ENCODE assay signal across 11 mouse cellular contexts in the genomic region with DNA sequence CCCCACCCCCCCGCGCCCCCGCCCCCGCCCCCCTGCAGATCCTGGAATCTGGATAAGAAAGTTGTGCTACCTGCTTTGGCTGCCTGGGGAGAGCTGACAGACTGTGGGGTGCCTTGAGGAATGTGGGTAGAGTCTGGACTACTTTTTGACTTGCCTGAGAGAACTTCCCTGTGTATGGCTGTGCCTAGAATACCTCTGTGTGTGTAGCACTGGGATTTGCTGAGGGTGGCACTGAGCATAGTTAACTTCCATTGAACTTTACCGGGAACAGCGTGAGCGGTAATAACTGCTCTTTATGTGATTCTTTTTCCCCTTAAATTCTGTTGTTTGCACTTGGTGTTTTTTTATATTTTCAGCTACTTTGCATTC.
DNase-seq lines count a peak whose midpoint lies in the region; ATAC-seq lines count a peak whose summit lies in the region.
"Had no signal": no experiment of that assay in that cellular context is flagged by ENCODE, and none has a peak within 500 bp of the region (broad histone marks: within the 10 kb centered on the region; RNA-seq: fewer than 3 reads in every experiment).

No protein-coding gene starts in this region.

- no peak for DNase-seq in forebrain, embryonic 10.5 days (ENCODE audit: extremely low spot score, low spot score)
- DNase-seq in kidney, adult 8-10 months, result no peak
- no peak for DNase-seq in cerebellum, adult 11 months
- DNase-seq: cerebellum, postnatal 36 days; kidney, postnatal 10 days had no signal

- H3K36me3 ChIP-seq in forebrain, embryonic 10.5 days (replicated peaks), result no peaks in the 10 kb centered on the region
- H3K36me3 ChIP-seq in forebrain, embryonic 13.5 days (ENCODE audit: poor library complexity, severe bottlenecking), result no peaks in the 10 kb centered on the region
- no peaks in the 10 kb centered on the region for H3K36me3 ChIP-seq in kidney, embryonic 14.5 days (ENCODE audit: control insufficient read depth, insufficient read depth, low read length)
- H3K36me3 ChIP-seq in embryonic facial prominence, embryonic 15.5 days, result no peaks in the 10 kb centered on the region
- H3K36me3 ChIP-seq in liver, embryonic 16.5 days (ENCODE audit: control insufficient read depth, insufficient read depth), result no peaks in the 10 kb centered on the region

- no peaks in the 10 kb centered on the region for H3K9me3 ChIP-seq in forebrain, embryonic 10.5 days
- no peaks in the 10 kb centered on the region for H3K9me3 ChIP-seq in forebrain, embryonic 13.5 days (replicated peaks)
- no peaks in the 10 kb centered on the region for H3K9me3 ChIP-seq in kidney, embryonic 14.5 days (ENCODE audit: control insufficient read depth, low read length)
- no peaks in the 10 kb centered on the region for H3K9me3 ChIP-seq in embryonic facial prominence, embryonic 15.5 days (replicated peaks)
- no peaks in the 10 kb centered on the region for H3K9me3 ChIP-seq in liver, embryonic 16.5 days (replicated peaks; ENCODE audit: control insufficient read depth, low read length)

- H3K4me1 ChIP-seq in forebrain, embryonic 10.5 days, result peaks cover 37% of the 10 kb centered on the region
- H3K4me1 ChIP-seq in forebrain, embryonic 13.5 days, result peaks cover 21% of the 10 kb centered on the region
- peaks cover 16% of the 10 kb centered on the region for H3K4me1 ChIP-seq in kidney, embryonic 14.5 days (ENCODE audit: control insufficient read depth, insufficient read depth, low read length)
- H3K4me1 ChIP-seq in embryonic facial prominence, embryonic 15.5 days, result peaks cover 21% of the 10 kb centered on the region; the same call in 1 of the 2 replicates
- no peaks in the 10 kb centered on the region; the same call in 1 of the 2 replicates for H3K4me1 ChIP-seq in liver, embryonic 16.5 days (ENCODE audit: control insufficient read depth, low read depth, low read length)

- 0 out of 2 replicates have a peak overlapping the region, but pooled peaks have one; percentile 25 for H3K27ac ChIP-seq in forebrain, embryonic 10.5 days
- H3K27ac ChIP-seq in forebrain, embryonic 13.5 days, result no peak overlapping the region
- H3K27ac ChIP-seq in kidney, embryonic 14.5 days (ENCODE audit: low read depth, low read length), result no peak overlapping the region
- no peak overlapping the region for H3K27ac ChIP-seq in embryonic facial prominence, embryonic 15.5 days (replicated peaks)
- no peak overlapping the region for H3K27ac ChIP-seq in liver, embryonic 16.5 days (ENCODE audit: low read length)

- 15% methylated on average over 7 of the region's 7 CpGs for WGBS in forebrain, embryonic 10.5 days
- 16% methylated on average over 7 of the region's 7 CpGs for WGBS in forebrain, embryonic 13.5 days
- WGBS in kidney, embryonic 14.5 days, result 21% methylated on average over 7 of the region's 7 CpGs
- 21% methylated on average over 7 of the region's 7 CpGs for WGBS in embryonic facial prominence, embryonic 15.5 days
- 53% methylated on average over 3 of the region's 7 CpGs for WGBS in liver, embryonic 16.5 days (ENCODE audit: insufficient replicate concordance)

- H3K27me3 ChIP-seq in forebrain, embryonic 10.5 days (ENCODE audit: poor library complexity, severe bottlenecking), result no peaks in the 10 kb centered on the region
- H3K27me3 ChIP-seq in forebrain, embryonic 13.5 days, result no peaks in the 10 kb centered on the region
- H3K27me3 ChIP-seq in kidney, embryonic 14.5 days (ENCODE audit: control insufficient read depth, insufficient read depth, low read length), result no peaks in the 10 kb centered on the region
- no peaks in the 10 kb centered on the region for H3K27me3 ChIP-seq in embryonic facial prominence, embryonic 15.5 days
- no peaks in the 10 kb centered on the region for H3K27me3 ChIP-seq in liver, embryonic 16.5 days (ENCODE audit: control insufficient read depth, insufficient read depth, low read depth, low read length)

- H3K9ac ChIP-seq in forebrain, embryonic 13.5 days, result no peak overlapping the region
- H3K9ac ChIP-seq in kidney, embryonic 14.5 days (ENCODE audit: low read depth, low read length), result peak overlapping the region; percentile 7; the same call in 1 of the 2 replicates
- H3K9ac ChIP-seq in embryonic facial prominence, embryonic 15.5 days, result no peak overlapping the region
- no peak overlapping the region for H3K9ac ChIP-seq in liver, embryonic 16.5 days (ENCODE audit: low read depth, low read length)

- H3K4me3 ChIP-seq in forebrain, embryonic 10.5 days, result peak overlapping the region; percentile 27
- H3K4me3 ChIP-seq in forebrain, embryonic 13.5 days, result no peak overlapping the region
- H3K4me3 ChIP-seq in kidney, embryonic 14.5 days (ENCODE audit: low read length), result 0 out of 2 replicates have a peak overlapping the region, but pooled peaks have one; percentile 4
- no peak overlapping the region for H3K4me3 ChIP-seq in embryonic facial prominence, embryonic 15.5 days (replicated peaks)
- H3K4me3 ChIP-seq in liver, embryonic 16.5 days (ENCODE audit: low read depth, low read length), result peak overlapping the region; percentile 31
- H3K4me3 ChIP-seq: myocyte had no signal

- no peak overlapping the region for H3K4me2 ChIP-seq in forebrain, embryonic 13.5 days
- peak overlapping the region; percentile 30 for H3K4me2 ChIP-seq in kidney, embryonic 14.5 days (replicated peaks; ENCODE audit: low read depth, low read length)
- peak overlapping the region; percentile 20 for H3K4me2 ChIP-seq in embryonic facial prominence, embryonic 15.5 days (replicated peaks)
- H3K4me2 ChIP-seq in liver, embryonic 16.5 days (ENCODE audit: low read depth, low read length), result peak overlapping the region; percentile 32

- ATAC-seq in forebrain, embryonic 13.5 days, result no peak
- peak; percentile 56; the same call in 1 of the 2 replicates for ATAC-seq in kidney, embryonic 14.5 days (ENCODE audit: low FRiP score, low TSS enrichment)
- 0 out of 2 replicates have a peak, but pooled peaks have one; percentile 24 for ATAC-seq in embryonic facial prominence, embryonic 15.5 days (ENCODE audit: insufficient number of reproducible peaks, low FRiP score, low TSS enrichment, low read depth)
- ATAC-seq in liver, embryonic 16.5 days (ENCODE audit: low read depth), result no peak
- no peak for ATAC-seq in activated CD4-positive, CD25-positive, alpha-beta regulatory T cell, adult 4 months

Comparison
In these comparisons a context has a peak if more than half of its experiments do, and no peak if none do; other contexts are left out.
1. H3K4me3 ChIP-seq: peak in forebrain, embryonic 10.5 days (single experiment), kidney, embryonic 14.5 days (single experiment) and liver, embryonic 16.5 days (single experiment); none in forebrain, embryonic 13.5 days (single experiment) and embryonic facial prominence, embryonic 15.5 days (single experiment).
2. ATAC-seq: peak in kidney, embryonic 14.5 days (single experiment) and embryonic facial prominence, embryonic 15.5 days (single experiment); none in forebrain, embryonic 13.5 days (single experiment), liver, embryonic 16.5 days (single experiment) and activated CD4-positive, CD25-positive, alpha-beta regulatory T cell, adult 4 months (single experiment).